Mouse (Mus musculus) inflammation-experienced regulatory T-cells, adult 16 weeks (primary cell): ENCODE data around the gene Spock1. TPM values are rescaled to one million over a fixed set of nuclear protein-coding genes. Genes with fewer than 3 reads are reported as not detected.

ENCODE experiments used
- polyA plus RNA-seq: library from polyadenylated mRNA; unstranded; fragments of 100-300 nt; shearing (Covaris generic); gene quantifications from one replicate; pipeline ENCODE4 v1.2.1, GENCODE M21; 2017

Spock1 gene
- polyA plus RNA-seq: not detected

DNA sequence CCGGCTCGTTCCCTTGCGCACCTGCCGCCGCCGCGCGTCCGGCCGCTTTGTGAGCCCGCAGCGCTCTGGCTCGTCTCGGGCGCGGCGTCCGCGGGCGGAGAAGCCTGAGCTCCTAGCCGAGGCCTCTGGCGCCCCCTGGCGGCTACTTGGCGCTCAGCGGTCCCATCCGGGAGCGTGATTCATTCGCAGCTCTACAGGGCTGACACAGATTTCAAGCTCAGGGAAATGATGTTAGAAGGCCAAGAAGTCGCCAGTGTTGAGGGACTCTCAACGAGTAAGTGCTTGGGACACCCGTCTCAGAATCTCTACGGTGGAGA is at the start of gene Spock1:
Gene Spock1, minus strand, starts transcription at position 67 of the 317 bp plus-strand sequence.

Other genes starting within 250 kb of the Spock1 start
- 2.7 TPM for gene Klhl3, start 205.3 kb upstream of the Spock1 start, polyA plus RNA-seq
- 6.3 TPM for gene Hnrnpa0, start 220.2 kb upstream of the Spock1 start, polyA plus RNA-seq
- gene Idnk, start 249.3 kb upstream of the Spock1 start, polyA plus RNA-seq: 217 TPM